Mouse (Mus musculus) liver, embryonic 16.5 days (tissue): ENCODE data around the gene Aifm1. TPM values are rescaled to one million over a fixed set of nuclear protein-coding genes. Genes with fewer than 3 reads are reported as not detected.

Experiments used
- ATAC-seq: fragments of 200-750 bp; cut with Nextera tagmentation; 2 replicates; pipeline ENCODE4 v1.8.0; 2017; ENCODE audit warnings: low read depth, mild to moderate bottlenecking, moderate number of reproducible peaks, moderate library complexity
- H3K27ac ChIP-seq: fragments of 300-500 bp; sonication (generic); 2 replicates; pipeline ENCODE4 v1.5.1; 2014; ENCODE audit warnings: mild to moderate bottlenecking, low read length
- H3K27me3 ChIP-seq: fragments of 300-500 bp; sonication (generic); 2 replicates; pipeline ENCODE4 v1.6.1; 2014; ENCODE audit warnings: low read depth, low read length, mixed read lengths; ENCODE audit not compliant: control insufficient read depth, insufficient read depth
- H3K36me3 ChIP-seq: fragments of 300-500 bp; sonication (generic); 2 replicates; pipeline ENCODE4 v1.6.1; 2014; ENCODE audit warnings: mild to moderate bottlenecking; ENCODE audit not compliant: control insufficient read depth, insufficient read depth
- H3K4me1 ChIP-seq: fragments of 300-500 bp; sonication (generic); 2 replicates; pipeline ENCODE4 v1.6.1; 2014; ENCODE audit warnings: low read depth, low read length, mixed read lengths; ENCODE audit not compliant: control insufficient read depth
- H3K4me2 ChIP-seq: fragments of 300-500 bp; sonication (generic); 2 replicates; pipeline ENCODE4 v1.6.1; 2014; ENCODE audit warnings: low read depth, low read length, mixed read lengths
- H3K4me3 ChIP-seq: fragments of 300-500 bp; sonication (generic); 2 replicates; pipeline ENCODE4 v1.5.1; 2014; ENCODE audit warnings: low read depth, mild to moderate bottlenecking, low read length
- H3K9ac ChIP-seq: fragments of 300-500 bp; sonication (generic); 2 replicates; pipeline ENCODE4 v1.6.1; 2014; ENCODE audit warnings: low read depth, low read length
- H3K9me3 ChIP-seq: fragments of 300-500 bp; sonication (generic); replicated peaks from 2 replicates; pipeline ENCODE4 v1.6.1; 2016; ENCODE audit warnings: low read length; ENCODE audit not compliant: control insufficient read depth
- WGBS: fragments of 180-500 bp; shearing (Covaris S2); extraction: QIAGEN DNeasy Blood & Tissue Kit; methylation state at CpG from one replicate; pipeline ENCODE4 v1.1.7; 2014; ENCODE audit not compliant: insufficient replicate concordance; 5-methylcytosine and 5-hydroxymethylcytosine counted together
- polyA plus RNA-seq: library from polyadenylated mRNA; unstranded; fragments of >200 nt; fragmentation: Nextera tagmentation; extraction: Ambion mirVana; gene quantifications from 2 replicates; pipeline ENCODE4 v1.2.1, GENCODE M21; 2015

Gene Aifm1
- polyA plus RNA-seq, 1 experiment from 2014 or later, result 63.9 TPM

DNA sequence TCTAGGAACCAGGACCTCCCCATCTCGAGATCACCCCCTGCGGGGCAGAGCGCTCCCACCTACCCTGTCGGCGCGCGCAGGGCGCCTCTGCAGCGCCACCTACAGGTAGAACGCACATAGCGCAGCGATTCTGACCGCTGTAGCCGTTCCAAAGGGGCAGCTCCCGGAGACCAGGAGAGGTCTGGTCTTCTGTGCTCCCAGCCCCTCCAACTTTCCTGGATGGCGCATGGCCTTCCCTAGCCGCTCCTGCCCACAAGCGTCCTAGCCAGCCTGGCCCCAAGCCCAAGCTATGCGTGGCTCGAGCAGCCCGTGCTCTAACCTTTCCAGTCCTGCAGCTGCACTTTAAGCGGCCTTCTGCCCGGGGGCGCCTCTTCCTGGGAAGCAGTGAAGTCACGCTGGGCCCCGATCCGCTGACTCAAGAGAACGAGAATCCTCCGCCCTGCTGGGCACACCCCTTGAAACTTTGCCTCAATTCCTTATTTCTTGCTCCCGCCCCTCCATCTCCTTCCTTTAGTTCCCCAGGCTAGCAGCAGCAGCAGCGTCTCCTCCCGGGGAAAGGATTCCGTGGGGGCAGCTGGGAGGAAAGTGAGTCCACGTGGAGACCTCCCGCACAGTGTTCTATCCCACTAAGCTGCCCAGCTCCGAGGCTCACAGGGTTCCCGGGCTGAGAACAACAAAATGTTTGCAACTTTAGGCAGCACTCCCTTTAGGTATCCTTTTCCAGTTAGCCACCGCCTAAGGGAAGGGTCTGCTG, 50.4 kb downstream of the Aifm1 start, which contains the start of gene Elf4:
Gene Elf4, minus strand, starts transcription at position 379 of the 754 bp plus-strand sequence.
- ATAC-seq, result peak; percentile 62; the same call in 1 of the 2 replicates
- no peaks in the 10 kb centered on the region for H3K36me3 ChIP-seq
- no peak within 1 kb of the TSS for H3K27ac ChIP-seq
- H3K4me1 ChIP-seq, result no peaks in the 10 kb centered on the region
- 13% methylated on average over 38 of the region's 38 CpGs for WGBS
- no peak within 1 kb of the TSS for H3K9ac ChIP-seq
- H3K4me2 ChIP-seq, result peak within 1 kb of the TSS; percentile 61
- H3K27me3 ChIP-seq, result no peaks in the 10 kb centered on the region
- H3K9me3 ChIP-seq, result no peaks in the 10 kb centered on the region
- H3K4me3 ChIP-seq, result peak within 1 kb of the TSS; percentile 45

DNA sequence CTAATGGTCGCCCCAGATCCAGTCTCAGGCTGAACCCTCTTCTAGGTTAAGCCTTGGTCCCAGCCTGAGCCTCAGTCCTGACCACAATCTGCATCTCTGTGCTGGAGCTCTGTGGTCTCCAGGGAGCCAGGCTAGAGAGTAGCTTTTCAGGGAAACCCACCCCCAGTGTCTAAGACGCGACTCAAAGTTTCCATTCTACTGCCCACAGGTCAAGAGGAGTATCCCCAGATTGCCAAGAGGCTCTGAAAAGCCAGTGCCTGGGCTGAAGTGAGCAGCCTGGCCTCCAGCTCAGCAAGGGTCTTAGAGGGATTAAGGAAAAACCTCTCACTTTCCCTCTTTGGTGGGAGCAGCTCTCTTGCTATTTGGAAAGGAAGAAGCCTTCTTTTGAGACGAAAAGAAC, 51.1 kb downstream of the Aifm1 start:
- Histone ChIP-seq H3K27ac (no peak overlapping the region), H3K4me1 (no peaks in the 10 kb centered on the region), H3K27me3 (no peaks in the 10 kb centered on the region), H3K9me3 (no peaks in the 10 kb centered on the region), H3K36me3 (no peaks in the 10 kb centered on the region), H3K4me3 (peak overlapping the region; percentile 45), H3K4me2 (peak overlapping the region; percentile 61), H3K9ac (no peak overlapping the region)
- 37% methylated on average over 4 of the region's 4 CpGs for WGBS
- ATAC-seq, result no peak

DNA sequence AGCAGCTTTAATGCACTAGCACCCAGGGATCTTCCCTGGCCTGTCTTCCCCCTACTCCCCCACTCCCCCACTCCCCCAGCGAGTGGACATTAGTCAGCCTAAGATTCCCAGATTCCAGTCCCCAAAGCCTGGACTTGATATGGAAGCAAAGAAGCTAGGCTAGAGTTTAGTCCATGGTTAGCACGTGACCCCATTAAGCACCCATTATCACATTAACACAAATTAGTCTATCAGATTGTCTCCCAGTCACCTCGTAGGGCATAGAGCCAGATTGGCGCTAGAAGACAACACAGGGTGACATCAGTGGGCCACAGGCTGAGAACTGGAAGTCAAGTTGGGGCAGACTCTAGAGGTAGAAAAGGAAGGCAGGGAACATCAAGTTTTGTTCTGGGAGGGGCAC, 52.4 kb downstream of the Aifm1 start:
- ATAC-seq, result no peak
- Histone ChIP-seq H3K9me3 (no peaks in the 10 kb centered on the region), H3K36me3 (no peaks in the 10 kb centered on the region), H3K4me3 (no peak overlapping the region), H3K27me3 (no peaks in the 10 kb centered on the region), H3K27ac (no peak overlapping the region), H3K4me2 (no peak overlapping the region), H3K9ac (no peak overlapping the region), H3K4me1 (no peaks in the 10 kb centered on the region)
- WGBS, result 50% methylated on average over 4 of the region's 4 CpGs

DNA sequence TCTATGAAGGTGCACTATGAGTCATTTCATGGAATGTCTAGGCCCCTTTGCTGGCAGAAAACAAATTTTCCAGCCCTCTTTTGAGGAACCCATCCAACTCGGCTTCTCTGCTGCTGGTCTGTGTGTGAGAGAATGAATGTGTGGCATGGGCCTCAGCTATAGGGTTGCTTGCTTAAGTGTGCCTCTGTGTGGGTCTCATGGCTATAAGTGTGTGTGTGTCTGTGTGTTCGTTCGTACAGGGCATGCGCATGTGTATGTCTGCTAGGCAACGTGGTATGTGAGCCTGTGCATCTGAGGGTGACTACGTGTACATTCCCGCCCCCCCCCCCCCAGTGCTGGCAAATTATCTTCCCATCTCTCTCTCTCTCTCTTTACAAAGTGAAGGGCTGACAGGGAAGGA, 52.9 kb downstream of the Aifm1 start:
- Histone ChIP-seq H3K27ac (no peak overlapping the region), H3K27me3 (no peaks in the 10 kb centered on the region), H3K4me1 (no peaks in the 10 kb centered on the region), H3K4me2 (no peak overlapping the region), H3K9me3 (no peaks in the 10 kb centered on the region), H3K9ac (no peak overlapping the region), H3K36me3 (no peaks in the 10 kb centered on the region), H3K4me3 (no peak overlapping the region)
- 61% methylated on average over 7 of the region's 7 CpGs for WGBS
- ATAC-seq, result no peak

DNA sequence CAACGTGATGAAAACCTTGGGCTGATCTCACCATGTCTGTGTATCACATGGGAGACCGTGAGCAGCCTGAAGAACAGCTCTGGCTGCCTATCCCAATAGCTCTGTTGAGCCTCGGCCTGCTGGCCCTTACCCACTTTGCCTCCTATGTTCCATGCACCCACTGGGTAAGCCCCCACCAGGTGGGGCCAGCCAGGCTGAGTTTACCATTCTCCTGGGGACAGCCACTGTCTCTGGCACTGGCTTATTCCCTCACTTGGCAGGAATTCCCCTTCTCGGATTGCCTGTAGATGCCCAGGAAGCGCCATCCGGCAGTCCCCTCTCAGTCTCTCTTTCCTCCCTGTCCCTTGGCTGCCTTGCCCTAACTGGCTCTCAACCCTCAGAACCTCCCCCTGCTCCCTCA, 56.4 kb downstream of the Aifm1 start:
- Histone ChIP-seq H3K9ac (no peak overlapping the region), H3K4me2 (no peak overlapping the region), H3K9me3 (no peaks in the 10 kb centered on the region), H3K27ac (no peak overlapping the region), H3K4me3 (no peak overlapping the region), H3K36me3 (no peaks in the 10 kb centered on the region), H3K27me3 (peaks cover 3% of the 10 kb centered on the region), H3K4me1 (peaks cover 9% of the 10 kb centered on the region)
- ATAC-seq, result no peak
- 59% methylated on average over 6 of the region's 6 CpGs for WGBS

DNA sequence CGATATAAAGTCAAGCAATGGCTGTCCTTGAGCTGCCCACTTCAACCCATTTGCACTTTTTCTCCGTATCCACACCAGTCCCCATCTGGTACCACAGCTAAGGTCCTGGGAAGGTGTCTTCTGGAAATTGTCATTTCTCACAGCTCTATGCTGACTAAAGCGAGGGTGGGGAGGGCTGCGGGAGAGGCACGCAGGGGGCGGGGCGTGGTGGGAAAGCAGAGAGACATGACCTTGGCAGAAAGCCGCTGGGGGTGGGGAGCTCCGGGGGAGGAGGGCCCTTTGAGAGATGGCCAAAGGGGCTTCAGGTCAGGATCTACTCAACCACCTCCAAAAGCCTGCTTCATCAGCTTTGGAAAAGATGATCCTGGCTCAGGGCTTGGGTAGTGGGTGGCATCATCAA, 58.3 kb downstream of the Aifm1 start:
- Histone ChIP-seq H3K4me1 (peaks cover 9% of the 10 kb centered on the region), H3K36me3 (no peaks in the 10 kb centered on the region), H3K4me2 (peak overlapping the region; percentile 61), H3K27me3 (peaks cover 3% of the 10 kb centered on the region), H3K9ac (no peak overlapping the region), H3K27ac (no peak overlapping the region), H3K9me3 (no peaks in the 10 kb centered on the region), H3K4me3 (0 out of 2 replicates have a peak overlapping the region, but pooled peaks have one; percentile 70)
- WGBS, result 24% methylated on average over 9 of the region's 9 CpGs
- ATAC-seq, result no peak

DNA sequence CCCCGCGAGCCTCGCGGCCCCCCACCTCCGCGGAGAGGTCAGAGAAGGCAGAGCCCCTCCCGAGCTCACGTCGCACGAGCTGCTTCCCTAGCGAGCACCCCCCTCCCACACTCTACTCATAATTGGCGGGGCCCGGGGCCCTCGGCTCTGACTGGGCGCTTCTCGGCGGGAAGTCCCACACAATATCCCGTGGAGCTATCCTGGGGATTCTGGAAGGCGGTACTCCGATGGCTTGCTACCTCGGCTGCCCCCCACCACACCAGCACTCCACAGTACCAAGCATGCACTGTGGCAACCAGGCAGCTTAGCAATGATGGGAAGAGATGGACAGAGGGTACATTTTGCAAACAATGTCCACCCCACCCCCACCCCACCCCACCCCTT, 58.9 kb downstream of the Aifm1 start:
- ATAC-seq, result peak; percentile 8; the same call in 1 of the 2 replicates

DNA sequence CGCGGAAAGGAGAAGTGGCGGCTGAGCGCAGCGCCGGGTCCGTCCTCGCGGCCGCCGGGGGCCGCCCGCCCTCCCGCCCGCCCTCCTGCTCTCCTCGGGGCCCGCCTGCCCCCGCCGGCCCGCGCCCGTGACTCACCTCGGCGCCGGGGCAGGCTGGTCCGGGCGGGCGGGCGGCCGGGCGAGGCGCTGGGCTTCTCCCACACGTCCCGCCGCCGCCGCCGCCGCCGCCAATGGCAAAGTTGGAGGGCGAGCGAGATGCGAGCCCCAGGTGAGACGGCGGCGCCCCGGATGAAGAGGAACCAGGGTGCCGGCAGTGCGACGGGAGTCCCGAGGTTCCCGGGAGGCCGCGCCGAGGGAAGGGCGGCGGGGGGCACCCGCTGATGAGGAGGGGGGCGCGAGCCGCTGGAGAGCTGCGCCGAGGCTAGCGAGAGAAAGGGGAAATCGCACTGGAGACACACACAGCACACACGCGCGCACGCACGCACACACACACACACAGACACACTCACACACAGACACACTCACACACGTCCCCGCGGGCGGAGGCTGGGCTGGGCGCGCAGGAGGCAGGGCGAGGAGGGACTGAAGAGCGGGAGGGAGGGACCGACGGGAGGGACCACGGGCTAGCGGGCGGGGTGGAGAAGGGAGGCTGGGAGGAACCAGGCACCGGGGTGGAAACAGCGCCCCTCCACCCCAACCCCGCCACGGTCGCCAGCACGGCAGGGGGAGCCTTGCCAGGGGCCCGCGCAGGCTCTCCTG, 59.4 kb downstream of the Aifm1 start:
- peak overlapping the region; percentile 70 for H3K4me3 ChIP-seq
- no peaks in the 10 kb centered on the region for H3K36me3 ChIP-seq
- peak overlapping the region; percentile 70 for H3K9ac ChIP-seq
- H3K27ac ChIP-seq, result peak overlapping the region; percentile 55
- peaks cover 9% of the 10 kb centered on the region for H3K4me1 ChIP-seq
- ATAC-seq, result peak; percentile 87
- H3K27me3 ChIP-seq, result peaks cover 3% of the 10 kb centered on the region
- peak overlapping the region; percentile 61 for H3K4me2 ChIP-seq
- 14% methylated on average over 43 of the region's 91 CpGs for WGBS
- H3K9me3 ChIP-seq, result no peaks in the 10 kb centered on the region

More for the DNA sequence above, 58.9 kb downstream of the Aifm1 start:
- Histone ChIP-seq H3K27ac (no peak overlapping the region), H3K4me1 (peaks cover 9% of the 10 kb centered on the region), H3K4me3 (peak overlapping the region; percentile 70), H3K36me3 (no peaks in the 10 kb centered on the region), H3K4me2 (peak overlapping the region; percentile 61), H3K27me3 (peaks cover 3% of the 10 kb centered on the region), H3K9ac (0 out of 2 replicates have a peak overlapping the region, but pooled peaks have one; percentile 34), H3K9me3 (no peaks in the 10 kb centered on the region)
- 27% methylated on average over 19 of the region's 21 CpGs for WGBS
